Mouse (Mus musculus): ENCODE measurements around the gene Txlnb.

DNA sequence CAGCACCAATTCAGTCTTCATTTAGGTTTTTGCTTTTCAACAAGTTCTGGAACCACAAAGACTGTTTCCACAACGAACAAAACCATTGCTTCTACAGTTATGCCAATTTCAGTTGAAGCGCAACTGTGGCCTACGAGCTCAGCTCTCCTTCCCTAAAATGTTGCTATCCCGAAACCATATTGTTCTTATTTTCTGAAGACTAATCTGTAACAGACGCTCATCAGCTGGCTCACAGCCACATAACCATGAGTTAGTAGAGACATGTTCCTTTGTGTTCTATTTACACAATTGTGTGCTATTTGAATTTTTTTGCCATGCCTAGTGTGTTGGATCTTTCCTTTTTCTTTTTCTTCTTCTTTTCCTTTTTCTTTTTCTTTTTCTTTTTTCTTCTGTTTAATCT lies 26.2 kb upstream of the Txlnb start:
- TF ChIP-seq CTCF (IDR thresholded peaks at IDR 0.05 in 2 of 3, conservative IDR thresholded peaks at IDR 0.05 in 1 of 3; ENCODE audit: control insufficient read depth in 1 of 3, insufficient read depth in 1 of 3, low read depth in 2 of 3, low read length in 3 of 3, poor library complexity in 1 of 3, severe bottlenecking in 1 of 3) (no peak), ETS1 (IDR thresholded peaks at IDR 0.05; ENCODE audit: low read depth, low read length) (no peak), NELFE (IDR thresholded peaks at IDR 0.05; ENCODE audit: low read depth, low read length) (no peak)
